Mouse (Mus musculus) Patski (cell line): ENCODE measurements at regions not wholly inside any gene's neighbourhood (a gene's known extent, or its start where the extent isn't known, plus 50 kb on each side); places are given as distances from the start of the nearest gene placed in this dataset.

Experiments
- ATAC-seq: fragments of 100-300 bp; one replicate; pipeline ENCODE4 v1.8.0; 2021
- CTCF ChIA-PET: fragments of 350-600 bp; sonication (Branson Sonifier 250); formaldehyde crosslinking; loops from one replicate; lab custom pipeline; 2022; ENCODE audit warnings: inconsistent platforms; lab: Charles Lee
- POLR2A ChIA-PET: fragments of 350-600 bp; sonication (Branson Sonifier 250); formaldehyde crosslinking; loops from one replicate; lab custom pipeline; 2022; ENCODE audit warnings: antibody characterized with exemption, inconsistent platforms; lab: Charles Lee
- DNase-seq: peaks from one replicate; pipeline ENCODE4 v3.0.0-alpha.2; 2011; ENCODE audit warnings: low read depth, low spot score
- H3K27me3 ChIP-seq: fragments of 371-371 bp; one replicate; pipeline ENCODE4 v1.5.1; 2021
- CTCF ChIP-seq: fragments of 100-300 bp; IDR thresholded peaks from one replicate; pipeline ENCODE4 v1.5.1; 2021
- in situ Hi-C: fragments of 300-500 bp; cut with MboI; formaldehyde crosslinking; loops from 3 replicates; pipeline ENCODE4 v1.11.1; 2018; ENCODE audit warnings: low pct_unique_long_range_greater_than_20kb, mixed read lengths

- no peaks in the 10 kb centered on the region for H3K27me3 ChIP-seq
- in situ Hi-C loops = no loop called here
- DNase-seq (no peak), ATAC-seq (no peak)
- CTCF ChIA-PET = no interaction called here
- no peak for TF ChIP-seq CTCF
- POLR2A ChIA-PET = no interaction called here
These were observed 6595.0 kb upstream of the Gm7489 start for GRCm38 (mm10) chr15:47289691-47290090.

- ChIA-PET CTCF (no interaction called here), POLR2A (no interaction called here)
- ATAC-seq (no peak), DNase-seq (no peak)
- in situ Hi-C loops = no loop called here
- no peak for TF ChIP-seq CTCF
- H3K27me3 ChIP-seq = no peaks in the 10 kb centered on the region
These were observed 6584.9 kb upstream of the Gm7489 start for GRCm38 (mm10) chr15:47299787-47300186.

GRCm38 (mm10) chr15:47330505-47330904, 6554.2 kb upstream of the Gm7489 start:
- POLR2A ChIA-PET = no interaction called here
- H3K27me3 ChIP-seq = no peaks in the 10 kb centered on the region
- in situ Hi-C loops = no loop called here
- ATAC-seq = no peak
- no peak for TF ChIP-seq CTCF
- CTCF ChIA-PET = interaction anchor here (1.5 kb wide), 1 partner anchor 15 kb away, joined by 3 read pairs; no protein-coding TSS in a partner anchor
- DNase-seq = no peak
